Mouse (Mus musculus) ZHBTc4 (cell line): ENCODE results near the gene Eefsec.

Experiments used
- DNase-seq: peaks from one replicate; pipeline ENCODE4 v3.0.0-alpha.2; 2011; ENCODE audit warnings: low read depth, low spot score

The Eefsec gene

GRCm38 (mm10) chr6:88446063-88447002 is at the start of gene Eefsec:
TSS of gene Eefsec (minus strand) at chr6:88446539.
- DNase-seq = peak; percentile 93

DNA sequence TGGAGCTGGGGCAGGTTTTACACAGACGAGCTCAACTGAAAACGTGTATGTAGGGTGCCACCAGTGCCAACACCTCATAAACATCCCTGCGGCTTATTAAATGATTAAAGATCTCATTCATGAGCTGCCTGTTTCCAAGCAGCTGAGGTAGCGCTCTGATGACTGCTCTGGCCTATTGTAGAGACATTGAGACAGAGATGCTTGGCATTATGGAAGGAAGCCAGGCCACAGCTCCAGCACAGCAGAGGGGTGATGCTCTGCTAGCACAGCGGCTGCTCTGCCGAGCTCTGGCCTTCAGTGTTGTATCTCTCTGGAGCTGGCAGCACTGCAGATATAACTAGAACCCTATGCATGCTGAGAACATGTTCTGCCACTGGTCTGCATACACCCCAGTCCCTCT is 47.4 kb upstream of the Eefsec start:
- DNase-seq = no peak

DNA sequence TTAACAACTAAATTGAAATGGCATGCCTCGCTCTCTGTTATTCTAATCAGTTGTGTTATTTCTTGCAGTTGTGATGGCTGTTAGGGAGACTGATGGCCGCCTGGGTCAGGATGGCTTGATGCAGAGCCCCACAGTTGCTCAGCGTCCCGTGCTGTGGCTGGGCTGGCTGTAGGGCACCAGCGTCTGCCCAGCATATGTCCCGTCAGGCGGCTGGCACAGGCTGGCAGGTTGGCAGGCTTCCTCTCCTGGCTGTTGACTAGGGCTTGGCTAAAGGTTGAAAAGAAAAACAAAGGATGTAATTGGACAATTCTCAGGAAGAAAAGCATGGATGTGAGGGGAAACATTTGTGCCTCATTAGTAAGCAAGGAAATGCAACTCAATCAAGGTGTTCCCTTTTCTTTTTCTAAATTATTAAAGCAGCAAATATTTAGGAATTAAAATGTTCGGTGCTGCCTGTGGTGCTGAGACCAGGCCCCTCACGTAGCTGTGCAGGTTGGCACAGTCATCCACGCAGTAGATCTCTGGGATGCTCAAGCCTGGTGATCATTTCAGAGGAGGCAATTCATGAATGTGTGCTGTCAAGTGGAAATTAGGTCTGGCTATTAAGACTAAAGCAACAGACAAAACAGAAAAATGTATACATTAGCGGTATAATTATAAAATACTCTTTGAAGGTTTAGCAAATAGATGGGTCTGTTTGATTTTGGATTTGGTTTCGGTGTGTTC is 44.5 kb upstream of the Eefsec start:
- no peak for DNase-seq

- no peak for DNase-seq
Measured at GRCm38 (mm10) chr6:88489834-88490233, 43.5 kb upstream of the Eefsec start.

- DNase-seq = no peak
Measured at GRCm38 (mm10) chr6:88489026-88489425, 42.7 kb upstream of the Eefsec start.

DNA sequence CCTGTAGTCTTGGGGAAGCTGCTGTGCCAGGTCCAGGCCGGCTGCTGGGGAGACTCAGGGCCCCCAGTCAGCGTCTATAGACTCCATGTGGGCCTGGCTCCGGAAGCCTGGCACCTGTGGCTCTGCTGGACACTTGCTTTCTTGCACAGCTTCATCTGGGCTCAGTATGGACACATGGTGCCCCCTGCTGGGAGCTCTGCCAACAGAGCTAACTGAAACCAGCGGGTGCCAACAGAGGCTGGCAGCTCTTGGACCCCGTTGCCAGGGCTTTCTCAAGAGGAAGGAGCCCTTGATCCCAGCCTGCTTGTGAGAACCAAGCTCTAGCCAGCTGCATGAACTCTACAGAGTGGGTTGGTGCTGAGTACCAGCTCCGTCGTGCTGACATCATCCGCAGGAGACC is 40.6 kb upstream of the Eefsec start:
- no peak for DNase-seq

DNA sequence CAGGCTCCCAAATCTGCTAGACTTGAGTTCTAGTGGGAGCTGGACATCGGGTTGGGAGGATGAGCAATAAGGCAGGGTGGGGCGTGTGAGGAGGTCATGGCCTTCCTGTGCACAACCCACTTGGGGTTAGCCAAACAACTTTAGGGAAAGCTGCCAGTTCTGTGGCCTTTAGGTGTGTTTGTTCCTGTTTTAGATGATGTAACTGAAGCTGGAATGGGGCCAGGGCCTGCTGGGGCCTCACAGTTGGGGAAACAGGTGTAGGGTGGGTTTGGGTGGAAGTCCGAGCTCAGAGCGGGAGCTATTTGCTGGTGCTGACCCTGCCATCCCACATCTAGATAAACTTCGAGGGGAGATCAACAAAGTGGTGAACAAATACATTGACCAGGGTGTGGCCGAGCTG is 39.0 kb upstream of the Eefsec start:
- DNase-seq = no peak

- DNase-seq = no peak
Measured at GRCm38 (mm10) chr6:88483913-88484312, 37.6 kb upstream of the Eefsec start.

DNA sequence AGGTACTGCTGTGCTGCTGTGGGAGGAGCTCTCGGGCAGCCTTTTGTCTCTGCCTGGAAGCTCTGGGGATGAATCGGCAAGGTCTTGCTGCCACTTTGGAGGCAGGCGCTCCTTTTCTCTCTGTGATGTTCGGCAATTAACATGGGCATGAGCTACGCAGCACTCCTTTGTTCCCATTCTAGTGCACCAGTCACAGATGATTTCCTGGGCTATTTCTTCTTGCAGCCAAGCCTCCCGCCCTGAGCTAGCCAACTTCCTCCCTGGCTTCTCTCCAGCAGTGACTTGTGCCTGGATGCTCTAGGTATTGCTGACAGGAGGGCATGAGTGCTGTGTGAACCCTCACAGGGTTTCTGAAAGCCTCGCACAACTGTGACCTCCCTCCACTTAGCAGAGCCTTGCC is 36.8 kb upstream of the Eefsec start:
- peak; percentile 96 for DNase-seq

DNA sequence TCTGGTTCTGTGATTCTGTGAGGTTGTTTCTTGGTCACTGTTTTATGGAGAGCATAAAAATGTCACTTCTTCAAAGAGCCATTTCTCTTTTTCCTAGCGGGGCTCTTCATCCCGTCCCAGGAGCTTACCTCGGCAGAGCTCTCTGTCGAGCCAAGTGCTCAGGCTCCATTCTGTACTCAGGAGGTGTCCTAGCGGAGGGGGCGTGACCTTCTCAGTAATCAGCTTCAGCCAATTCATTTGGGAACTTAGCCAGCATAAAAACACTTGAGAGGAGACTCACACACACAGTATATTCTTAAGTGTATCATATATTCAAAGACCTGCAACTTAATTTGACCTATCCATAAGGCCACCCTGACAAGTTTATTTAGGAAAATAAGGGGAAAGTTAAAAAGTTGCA is 34.1 kb upstream of the Eefsec start:
- DNase-seq = peak; percentile 32

GRCm38 (mm10) chr6:88469878-88470277 is 23.5 kb upstream of the Eefsec start:
- DNase-seq = no peak

GRCm38 (mm10) chr6:88465181-88465920 is 19.0 kb upstream of the Eefsec start, which contains the start of gene Ruvbl1:
TSS of gene Ruvbl1 (plus strand) at chr6:88465409.
- peak; percentile 98 for DNase-seq

DNA sequence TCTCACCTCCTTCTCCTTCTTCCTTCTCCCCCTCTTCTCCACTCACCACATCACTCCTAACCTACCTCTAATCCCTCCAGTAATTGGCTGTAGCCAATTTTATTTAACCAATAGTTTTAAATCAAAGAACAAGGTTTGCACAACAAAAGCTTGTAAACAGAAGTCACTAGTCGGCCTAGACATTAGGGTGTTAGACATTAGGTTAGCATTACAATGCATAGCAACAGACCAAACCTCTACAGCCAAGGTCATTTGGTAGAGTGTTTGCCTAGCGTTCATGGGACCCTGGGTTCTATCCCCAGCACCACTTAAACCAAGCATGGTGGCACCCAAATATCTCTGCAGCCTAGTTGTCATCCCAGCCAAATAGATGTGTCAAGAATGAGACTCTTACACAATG is 8.2 kb upstream of the Eefsec start:
- peak; percentile 62 for DNase-seq

DNA sequence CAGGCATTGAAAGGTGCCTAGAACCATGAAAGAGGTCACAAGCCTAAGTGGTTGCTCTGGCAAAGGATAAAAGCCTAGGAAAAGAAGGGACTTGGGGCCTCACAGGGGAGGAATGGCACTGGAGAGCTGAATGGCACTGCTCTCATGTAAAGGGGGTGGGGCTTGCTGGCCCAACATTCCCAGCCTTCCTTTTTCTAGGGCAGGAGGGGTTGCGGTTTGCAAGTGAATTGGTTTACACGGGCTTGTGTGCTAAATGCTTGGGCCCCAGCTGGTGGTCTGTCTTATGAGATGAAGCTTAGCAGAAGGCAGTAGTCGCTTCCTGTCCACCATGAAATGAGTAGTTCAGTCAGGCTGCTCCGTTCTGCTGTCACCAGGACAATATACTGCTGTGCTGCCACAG is 1.1 kb upstream of the Eefsec start:
- DNase-seq = peak; percentile 87

DNA sequence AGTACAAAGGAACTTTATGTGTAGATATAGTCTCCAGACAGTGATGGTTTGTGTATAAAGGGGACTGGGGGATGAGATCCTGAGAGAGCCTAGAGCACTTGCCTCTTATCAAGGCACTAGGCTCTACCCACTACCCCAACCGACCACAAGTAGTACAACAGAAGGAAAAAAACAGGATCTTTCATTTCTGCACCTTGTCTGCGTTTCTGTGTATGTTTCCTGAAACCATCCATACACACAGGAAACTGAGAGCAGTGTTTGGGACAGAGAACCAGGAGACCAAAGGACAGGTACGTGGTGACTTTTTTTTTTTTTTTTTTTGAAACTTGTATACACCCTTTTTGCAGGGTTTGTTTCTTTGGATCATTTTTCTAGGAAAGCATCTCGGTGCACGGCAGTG is 678 bp downstream of the Eefsec start:
- no peak for DNase-seq

DNA sequence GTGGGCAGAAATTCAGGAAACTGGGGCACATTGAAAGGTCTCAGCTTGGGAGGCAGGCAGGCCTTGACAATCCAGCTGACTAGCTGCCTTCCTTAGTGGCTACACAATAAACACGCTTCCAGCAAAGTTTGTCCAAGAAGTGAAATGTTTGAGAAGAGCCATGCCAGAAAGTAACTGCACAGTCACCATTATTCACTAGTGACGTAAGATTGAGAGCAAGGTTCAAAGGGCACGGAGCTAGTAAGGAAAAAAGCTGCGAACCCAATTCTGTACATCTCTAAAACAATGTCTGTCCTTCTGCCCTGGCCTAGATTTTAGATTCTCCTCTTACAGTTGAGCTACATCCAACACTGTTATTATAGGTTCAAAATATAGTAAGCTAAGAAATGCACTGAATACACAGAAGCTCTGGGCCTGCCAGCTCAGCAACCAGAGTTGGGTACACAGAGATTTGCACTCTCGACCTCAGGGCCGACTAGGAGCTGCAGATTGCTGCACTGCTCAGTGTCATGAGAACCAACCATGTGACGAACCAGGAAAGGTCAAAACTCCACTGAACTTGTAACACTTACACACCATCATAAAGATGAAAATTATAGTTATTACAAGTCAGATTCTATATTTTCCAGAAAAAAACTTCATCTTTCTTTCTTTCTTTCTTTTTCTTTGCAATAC is 2.1 kb downstream of the Eefsec start:
- no peak for DNase-seq

- no peak for DNase-seq
Measured at GRCm38 (mm10) chr6:88443446-88443845, 2.9 kb downstream of the Eefsec start.

DNA sequence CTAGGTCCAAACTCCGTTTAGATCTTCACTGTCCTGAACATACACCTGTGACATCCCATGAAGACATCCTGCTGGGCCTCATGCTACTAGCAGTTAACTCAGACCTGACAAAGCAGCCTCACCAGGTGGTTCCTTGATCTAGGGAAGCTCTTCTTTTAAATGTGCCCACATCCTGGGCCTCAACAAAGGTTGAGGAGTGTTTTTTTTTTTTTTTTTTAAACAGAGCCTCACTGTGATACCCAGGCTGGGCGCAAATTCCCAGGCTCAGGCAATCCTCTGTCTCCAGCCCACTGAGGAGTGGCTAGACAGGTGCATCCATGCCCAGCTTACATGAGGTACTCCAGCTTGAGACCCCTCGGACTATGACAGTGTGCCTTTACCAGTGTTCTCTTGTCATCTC is 3.8 kb downstream of the Eefsec start:
- no peak for DNase-seq

GRCm38 (mm10) chr6:88439056-88439455 is 7.3 kb downstream of the Eefsec start:
- no peak for DNase-seq

DNA sequence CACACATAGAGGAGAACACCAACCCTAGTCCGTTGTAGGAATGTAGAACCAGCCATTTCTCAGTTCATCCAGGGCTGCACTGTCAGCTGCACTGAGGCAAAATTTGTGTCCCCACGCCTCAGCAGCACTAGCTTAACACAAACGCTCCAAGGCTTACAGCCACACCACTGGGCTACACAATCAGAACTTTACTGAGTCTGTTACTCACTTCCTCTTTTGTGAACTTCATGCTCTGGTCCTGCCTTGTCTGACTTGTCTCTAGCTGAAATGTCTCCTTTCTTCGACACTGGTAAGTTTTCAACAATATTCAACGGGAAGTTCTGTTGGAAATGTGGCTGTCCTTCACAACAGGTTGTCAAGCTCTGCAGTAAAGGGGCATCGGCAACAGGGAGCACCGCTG is 10.7 kb downstream of the Eefsec start:
- no peak for DNase-seq

GRCm38 (mm10) chr6:88431202-88431601 is 15.1 kb downstream of the Eefsec start:
- DNase-seq = peak; percentile 54
